30 mouse cellular contexts compared by ENCODE assay signal in the genomic region with DNA sequence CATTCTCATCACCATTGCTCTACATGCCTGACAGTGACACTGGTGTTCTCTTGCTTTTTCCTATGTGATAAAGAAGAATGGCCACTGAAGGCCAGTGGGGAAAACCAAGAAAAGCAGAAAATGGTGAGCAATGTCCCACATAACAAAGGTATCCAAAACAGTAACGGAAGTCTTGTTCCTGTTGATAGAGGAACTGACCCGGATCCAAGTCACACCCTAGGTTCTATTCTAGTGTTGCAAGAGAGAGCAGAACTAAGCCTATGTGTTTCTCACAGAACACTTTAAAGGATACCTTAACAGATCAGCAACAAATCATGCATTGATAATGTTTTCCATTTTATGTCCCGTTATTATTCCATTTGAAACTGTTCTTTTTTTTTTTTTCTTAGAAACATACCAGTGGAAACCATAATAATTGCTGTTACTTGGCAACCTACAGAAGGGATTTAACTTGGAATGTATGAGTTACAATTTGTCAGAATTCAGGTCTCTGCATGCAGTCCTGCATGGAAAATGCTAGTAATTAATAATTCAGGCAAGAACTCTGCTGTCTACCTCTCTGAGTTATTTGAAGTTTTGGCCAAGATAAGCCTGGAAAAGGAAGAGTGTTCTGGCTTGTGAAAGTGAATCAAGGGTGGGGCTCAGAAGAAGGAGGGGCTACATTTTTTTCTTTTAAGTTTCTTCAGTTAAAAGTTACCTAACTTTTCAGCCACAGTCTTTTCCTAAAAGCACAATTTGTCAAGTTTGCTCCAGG. TPM values are rescaled to one million over a fixed set of nuclear protein-coding genes. Genes with fewer than 3 reads are reported as not detected.
DNase-seq lines count a peak whose midpoint lies in the region; ATAC-seq and TF ChIP-seq lines count a peak whose summit lies in the region.
"Had no signal": no experiment of that assay in that cellular context is flagged by ENCODE, and none has a peak within 500 bp of the region (broad histone marks: within the 10 kb centered on the region; RNA-seq: fewer than 3 reads in every experiment).

No protein-coding gene starts in this region.

- no peaks in the 10 kb centered on the region for H3K36me3 ChIP-seq in limb, embryonic 14.5 days (ENCODE audit: control insufficient read depth, insufficient read depth, low read length)
- H3K36me3 ChIP-seq in limb, embryonic 10.5 days = no peaks in the 10 kb centered on the region
- peaks cover 52% of the 10 kb centered on the region for H3K36me3 ChIP-seq in megakaryocyte, embryonic 14.5 days (replicated peaks; ENCODE audit: low read length)
- no peaks in the 10 kb centered on the region for H3K36me3 ChIP-seq in heart, embryonic 10.5 days
- H3K36me3 ChIP-seq: embryonic facial prominence, embryonic 12.5 days; forebrain, embryonic 12.5 days; hindbrain, embryonic 12.5 days; intestine, embryonic 15.5 days; midbrain, embryonic 12.5 days had no signal

- peak; percentile 33 for DNase-seq in limb, embryonic 14.5 days (ENCODE audit: low spot score)
- DNase-seq in limb, embryonic 10.5 days (ENCODE audit: low spot score) = no peak
- peak; percentile 33 for DNase-seq in fat pad, adult 2 months (ENCODE audit: extremely low read depth, low read depth, low spot score)
- no peak for DNase-seq in lung, postnatal 4 days
- no peak for DNase-seq in embryo, embryonic 10.5 days (ENCODE audit: low spot score)
- DNase-seq in heart, embryonic 10.5 days (ENCODE audit: low spot score) = no peak
- DNase-seq: adrenal gland, postnatal 36 days; cerebellum, adult 2 months; cerebellum, postnatal 14 days; forebrain, postnatal 0 days; gastrocnemius, postnatal 10 days; heart, adult 11 months; heart, postnatal 36 days; kidney, adult 2 months; kidney, postnatal 4 days; lung, postnatal 36 days; right cerebral cortex, adult 18-20 months; right cerebral cortex, postnatal 4 days; thymus, adult 2 months; thymus, postnatal 36 days had no signal

- H3K27ac ChIP-seq in limb, embryonic 14.5 days (replicated peaks; ENCODE audit: low read depth, low read length) = no peak overlapping the region
- H3K27ac ChIP-seq in limb, embryonic 10.5 days = no peak overlapping the region
- H3K27ac ChIP-seq in heart, embryonic 10.5 days = no peak overlapping the region
- H3K27ac ChIP-seq: embryonic facial prominence, embryonic 12.5 days; forebrain, embryonic 12.5 days; hindbrain, embryonic 12.5 days; hindbrain, postnatal 0 days; intestine, embryonic 15.5 days; midbrain, embryonic 12.5 days had no signal

- WGBS in limb, embryonic 14.5 days = 75% methylated on average over 3 of the region's 3 CpGs
- 92% methylated on average over 3 of the region's 3 CpGs for WGBS in limb, embryonic 10.5 days
- 78% methylated on average over 3 of the region's 3 CpGs for WGBS in heart, embryonic 10.5 days

- no peaks in the 10 kb centered on the region for H3K9me3 ChIP-seq in limb, embryonic 14.5 days (ENCODE audit: control insufficient read depth, low read length)
- no peaks in the 10 kb centered on the region for H3K9me3 ChIP-seq in limb, embryonic 10.5 days (replicated peaks)
- H3K9me3 ChIP-seq in megakaryocyte, embryonic 14.5 days = no peaks in the 10 kb centered on the region
- H3K9me3 ChIP-seq in heart, embryonic 10.5 days = no peaks in the 10 kb centered on the region
- H3K9me3 ChIP-seq: embryonic facial prominence, embryonic 12.5 days; forebrain, embryonic 12.5 days; hindbrain, embryonic 12.5 days; intestine, embryonic 15.5 days; midbrain, embryonic 12.5 days had no signal

- H3K9ac ChIP-seq in limb, embryonic 14.5 days (ENCODE audit: low read depth, low read length, severe bottlenecking) = no peak overlapping the region
- H3K9ac ChIP-seq: embryonic facial prominence, embryonic 12.5 days; forebrain, embryonic 12.5 days; forebrain, postnatal 0 days; hindbrain, embryonic 12.5 days; intestine, embryonic 15.5 days; midbrain, embryonic 12.5 days had no signal

- no peak overlapping the region for H3K4me3 ChIP-seq in limb, embryonic 14.5 days (replicated peaks; ENCODE audit: low read length)
- H3K4me3 ChIP-seq in limb, embryonic 10.5 days = no peak overlapping the region
- peak overlapping the region; percentile 92 for H3K4me3 ChIP-seq in megakaryocyte, embryonic 14.5 days (replicated peaks)
- H3K4me3 ChIP-seq in heart, embryonic 10.5 days = no peak overlapping the region
- H3K4me3 ChIP-seq: embryonic facial prominence, embryonic 12.5 days; erythroblast, embryonic 14.5 days; forebrain, embryonic 12.5 days; hindbrain, embryonic 12.5 days; intestine, embryonic 15.5 days; midbrain, embryonic 12.5 days had no signal

- no peaks in the 10 kb centered on the region for H3K4me1 ChIP-seq in limb, embryonic 14.5 days (ENCODE audit: control insufficient read depth, insufficient read depth, low read length)
- no peaks in the 10 kb centered on the region for H3K4me1 ChIP-seq in limb, embryonic 10.5 days
- peaks cover 68% of the 10 kb centered on the region for H3K4me1 ChIP-seq in megakaryocyte, embryonic 14.5 days
- no peaks in the 10 kb centered on the region for H3K4me1 ChIP-seq in heart, embryonic 10.5 days
- H3K4me1 ChIP-seq: embryonic facial prominence, embryonic 12.5 days; forebrain, embryonic 12.5 days; intestine, embryonic 15.5 days; midbrain, embryonic 12.5 days had no signal

- H3K27me3 ChIP-seq in limb, embryonic 14.5 days (ENCODE audit: control insufficient read depth, insufficient read depth, low read length) = no peaks in the 10 kb centered on the region
- H3K27me3 ChIP-seq in limb, embryonic 10.5 days (ENCODE audit: low read depth, poor library complexity, severe bottlenecking) = no peaks in the 10 kb centered on the region
- H3K27me3 ChIP-seq in megakaryocyte, embryonic 14.5 days (replicated peaks) = no peaks in the 10 kb centered on the region
- no peaks in the 10 kb centered on the region for H3K27me3 ChIP-seq in heart, embryonic 10.5 days (ENCODE audit: insufficient read depth, poor library complexity, severe bottlenecking)
- H3K27me3 ChIP-seq: embryonic facial prominence, embryonic 12.5 days; forebrain, embryonic 12.5 days; hindbrain, embryonic 12.5 days; intestine, embryonic 15.5 days; midbrain, embryonic 12.5 days had no signal

- no peak for ATAC-seq in limb, embryonic 14.5 days (ENCODE audit: low FRiP score, low read depth)
- ATAC-seq: forebrain, postnatal 0 days; hindbrain, postnatal 0 days; intestine, embryonic 15.5 days had no signal

- H3K4me2 ChIP-seq in limb, embryonic 14.5 days (replicated peaks; ENCODE audit: low read depth, low read length, severe bottlenecking) = no peak overlapping the region
- H3K4me2 ChIP-seq: embryonic facial prominence, embryonic 12.5 days; forebrain, embryonic 12.5 days; heart, embryonic 11.5 days; hindbrain, embryonic 12.5 days; intestine, embryonic 15.5 days; midbrain, embryonic 12.5 days had no signal

- TF ChIP-seq POLR2A in limb, embryonic 14.5 days (IDR thresholded peaks at IDR 0.05; ENCODE audit: borderline replicate concordance, extremely low read depth, insufficient read depth, insufficient read length) = no peak

RNA-seq across cellular contexts. Expression of a gene that starts 17.3 kb away (rescaled TPM):
- polyA plus RNA-seq in limb, embryonic 14.5 days (2012; rRNA removed) = 0.14 and 1.1 TPM in 2 replicates
- 1.9 and 4.3 TPM in 2 replicates for polyA plus RNA-seq in limb, embryonic 14.5 days (2014; fragmentation: Nextera tagmentation; extraction: Ambion mirVana)
- 0.13 TPM in 1 of 2 replicates, not detected in the other for polyA plus RNA-seq in limb, embryonic 10.5 days (2016; fragmentation: Nextera tagmentation; extraction: Ambion mirVana)
- polyA plus RNA-seq in megakaryocyte, embryonic 14.5 days (2012; ENCODE audit: insufficient read depth, low replicate concordance) = 45.8 and 210 TPM in 2 replicates
- 0.25 and 0.30 TPM in 2 replicates for polyA plus RNA-seq in heart, embryonic 10.5 days (2016; fragmentation: Nextera tagmentation; extraction: Ambion mirVana)
- polyA plus RNA-seq: hindbrain, embryonic 12.5 days; liver, adult 2 months; midbrain, embryonic 12.5 days had no signal

Comparison
In these comparisons a context has a peak if more than half of its experiments do, and no peak if none do; other contexts are left out.
1. DNase-seq: peak in limb, embryonic 14.5 days (single experiment) and fat pad, adult 2 months (single experiment); none in limb, embryonic 10.5 days (single experiment), lung, postnatal 4 days (0 of 2), embryo, embryonic 10.5 days (single experiment) and heart, embryonic 10.5 days (single experiment).